Mouse (Mus musculus): ENCODE measurements around the gene Chrm4. TPM values are rescaled to one million over a fixed set of nuclear protein-coding genes. Genes with fewer than 3 reads are reported as not detected.

Chrm4 gene
- 0.31 and 0.72 TPM in 2 replicates for polyA plus RNA-seq (2016; fragmentation: Nextera tagmentation; extraction: Ambion mirVana)

DNA sequence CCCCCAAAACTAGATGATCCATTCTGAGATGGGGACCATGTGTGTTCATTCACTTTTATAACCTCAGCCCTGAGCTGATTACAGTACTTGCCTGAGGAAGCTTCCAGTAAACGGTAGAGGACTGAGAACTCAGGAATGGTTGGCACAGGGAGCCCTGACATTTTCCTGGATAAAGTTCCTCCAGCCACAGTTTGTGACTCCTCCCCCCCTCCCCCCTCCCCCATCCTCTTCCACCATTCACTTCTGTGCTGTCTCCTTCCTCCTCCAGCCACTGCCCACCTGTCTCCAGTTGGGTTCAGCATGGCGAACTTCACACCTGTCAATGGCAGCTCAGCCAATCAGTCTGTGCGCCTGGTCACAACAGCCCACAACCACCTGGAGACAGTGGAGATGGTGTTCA lies at the start of gene Chrm4:
TSS of gene Chrm4 (plus strand) at position 301 of the 400 bp plus-strand sequence.
- no peak within 1 kb of the TSS for H3K4me3 ChIP-seq (replicated peaks)
- H3K27ac ChIP-seq = no peak within 1 kb of the TSS
- peaks cover 10% of the 10 kb centered on the region; the same call in 1 of the 2 replicates for H3K36me3 ChIP-seq (replicated peaks)
- no peak within 1 kb of the TSS for H3K4me2 ChIP-seq
- H3K4me1 ChIP-seq = peaks cover 54% of the 10 kb centered on the region
- WGBS = 83% methylated on average over 3 of the region's 3 CpGs
- no peak within 1 kb of the TSS for H3K9ac ChIP-seq
- no peaks in the 10 kb centered on the region for H3K9me3 ChIP-seq
- peaks cover 54% of the 10 kb centered on the region for H3K27me3 ChIP-seq
- ATAC-seq (ENCODE audit: low FRiP score) = no peak

DNA sequence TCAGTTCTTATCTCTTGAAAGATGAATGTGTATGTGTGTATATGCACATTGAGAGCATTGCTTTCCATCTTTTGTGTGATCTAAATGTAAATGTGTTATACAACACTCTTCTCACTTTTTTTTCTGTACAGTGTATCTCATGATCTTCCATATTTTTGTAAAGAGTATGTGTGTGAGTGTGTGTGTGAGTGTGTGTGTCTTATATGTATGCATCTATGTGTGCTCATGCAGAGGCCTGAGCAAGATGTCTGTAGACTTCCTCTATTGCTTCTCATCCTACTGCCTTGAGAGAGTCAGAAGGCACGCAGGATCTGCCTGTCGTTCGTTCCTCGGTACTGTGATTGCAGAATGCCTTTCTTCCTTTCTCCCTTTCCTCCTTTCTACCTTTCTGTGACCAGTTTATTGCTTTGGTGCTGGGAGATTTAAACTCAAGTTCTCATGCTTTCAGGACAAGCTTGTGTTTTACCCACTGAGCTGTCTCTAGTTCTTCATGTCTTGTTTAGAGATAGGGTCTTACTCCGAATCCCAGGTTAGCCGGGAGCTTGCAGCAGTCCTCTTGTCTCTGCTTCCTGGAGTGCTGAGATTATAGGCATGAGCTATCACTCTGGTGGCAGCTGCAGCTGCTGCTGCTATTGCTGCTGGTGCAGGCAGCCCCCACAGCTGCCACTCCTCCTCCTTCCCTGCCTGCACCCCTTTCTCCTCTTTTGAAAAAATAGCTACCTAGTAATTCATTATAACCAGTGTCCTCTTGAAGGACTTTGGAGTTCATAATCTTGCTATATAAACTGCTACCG lies 48.5 kb upstream of the Chrm4 start:
- no peak for ATAC-seq (ENCODE audit: low FRiP score)
- Histone ChIP-seq H3K27ac (peak overlapping the region; percentile 70), H3K36me3 (replicated peaks) (peaks cover 11% of the 10 kb centered on the region), H3K4me2 (no peak overlapping the region), H3K9ac (no peak overlapping the region), H3K4me3 (replicated peaks) (no peak overlapping the region), H3K4me1 (peaks cover 9% of the 10 kb centered on the region; the same call in 1 of the 2 replicates), H3K9me3 (no peaks in the 10 kb centered on the region), H3K27me3 (no peaks in the 10 kb centered on the region)
- 76% methylated on average over 7 of the region's 7 CpGs for WGBS

DNA sequence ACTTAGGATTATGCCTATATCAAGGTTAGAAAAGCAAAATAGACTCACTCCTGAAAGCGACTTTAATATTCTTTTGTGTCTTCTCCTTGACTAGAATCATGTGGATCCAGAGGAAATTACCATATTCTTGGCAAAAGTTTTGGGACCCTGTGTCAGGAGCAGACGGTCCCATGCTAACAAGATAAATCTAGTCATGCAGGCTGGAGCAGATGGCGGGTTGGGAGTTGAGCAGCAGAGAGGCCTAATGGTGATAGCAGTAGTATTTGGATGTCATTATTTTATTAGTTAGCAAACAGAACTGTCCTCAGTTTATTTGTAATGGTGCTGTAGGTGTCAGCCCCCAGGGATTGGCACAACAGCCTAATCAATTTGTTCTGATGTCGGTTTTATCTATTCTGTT lies 43.1 kb upstream of the Chrm4 start:
- no peak overlapping the region for H3K9ac ChIP-seq
- no peaks in the 10 kb centered on the region for H3K27me3 ChIP-seq
- no peak overlapping the region for H3K4me2 ChIP-seq
- H3K27ac ChIP-seq = no peak overlapping the region
- H3K4me1 ChIP-seq = peaks cover 3% of the 10 kb centered on the region; the same call in 1 of the 2 replicates
- 85% methylated on average over 4 of the region's 4 CpGs for WGBS
- no peak overlapping the region for H3K4me3 ChIP-seq (replicated peaks)
- no peaks in the 10 kb centered on the region for H3K9me3 ChIP-seq
- peaks cover 14% of the 10 kb centered on the region for H3K36me3 ChIP-seq (replicated peaks)
- ATAC-seq (ENCODE audit: low FRiP score) = no peak

DNA sequence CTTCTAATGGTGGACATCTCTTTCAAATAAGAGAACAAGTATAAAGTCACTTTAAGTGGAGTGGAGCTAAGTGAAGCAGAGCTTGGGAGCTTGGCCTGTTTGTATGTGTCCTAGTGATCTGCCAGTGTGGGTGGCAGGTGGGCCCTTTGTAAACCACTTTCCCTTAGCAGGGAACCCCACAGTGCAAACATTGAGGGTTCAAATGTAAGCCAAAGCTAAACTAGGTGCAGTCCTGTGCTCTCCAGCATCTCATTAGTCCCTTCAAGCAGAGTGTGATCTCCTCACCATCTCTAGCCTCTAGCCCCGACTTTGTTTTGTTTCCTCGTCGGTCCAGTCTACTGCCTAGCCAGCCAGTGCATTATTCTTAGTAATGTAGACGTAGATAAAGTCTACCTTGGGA lies 42.4 kb upstream of the Chrm4 start:
- WGBS = 78% methylated on average over 4 of the region's 4 CpGs
- H3K36me3 ChIP-seq (replicated peaks) = peaks cover 14% of the 10 kb centered on the region
- H3K4me1 ChIP-seq = no peaks in the 10 kb centered on the region
- no peak for ATAC-seq (ENCODE audit: low FRiP score)
- no peaks in the 10 kb centered on the region for H3K27me3 ChIP-seq
- no peak overlapping the region for H3K27ac ChIP-seq
- H3K9ac ChIP-seq = no peak overlapping the region
- no peak overlapping the region for H3K4me3 ChIP-seq (replicated peaks)
- H3K4me2 ChIP-seq = no peak overlapping the region
- H3K9me3 ChIP-seq = no peaks in the 10 kb centered on the region

DNA sequence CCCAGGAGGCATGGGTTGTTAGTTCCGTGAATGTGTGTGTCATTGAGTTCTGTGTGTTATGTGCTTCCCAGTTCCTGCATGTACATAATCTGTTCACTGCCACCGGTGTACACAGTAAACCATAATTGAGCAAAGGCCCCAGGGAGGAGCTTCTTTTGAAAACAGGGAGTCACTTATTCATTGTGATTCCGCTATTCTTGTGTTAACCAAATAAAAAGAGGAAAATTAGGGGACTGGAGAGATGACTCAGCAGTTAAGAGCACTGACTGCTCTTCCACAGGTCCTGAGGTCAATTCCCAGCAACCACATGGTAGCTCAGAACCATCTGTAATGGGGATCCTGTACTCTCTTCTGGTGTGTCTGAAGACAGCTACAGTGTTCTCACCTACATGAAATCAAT lies 32.3 kb upstream of the Chrm4 start:
- no peaks in the 10 kb centered on the region for H3K9me3 ChIP-seq
- H3K36me3 ChIP-seq (replicated peaks) = peaks cover 4% of the 10 kb centered on the region; the same call in 1 of the 2 replicates
- no peak for ATAC-seq (ENCODE audit: low FRiP score)
- WGBS = 88% methylated on average over 3 of the region's 3 CpGs
- no peaks in the 10 kb centered on the region for H3K4me1 ChIP-seq
- H3K27me3 ChIP-seq = no peaks in the 10 kb centered on the region
- H3K4me2 ChIP-seq = no peak overlapping the region
- H3K9ac ChIP-seq = no peak overlapping the region
- no peak overlapping the region for H3K27ac ChIP-seq
- no peak overlapping the region for H3K4me3 ChIP-seq (replicated peaks)

DNA sequence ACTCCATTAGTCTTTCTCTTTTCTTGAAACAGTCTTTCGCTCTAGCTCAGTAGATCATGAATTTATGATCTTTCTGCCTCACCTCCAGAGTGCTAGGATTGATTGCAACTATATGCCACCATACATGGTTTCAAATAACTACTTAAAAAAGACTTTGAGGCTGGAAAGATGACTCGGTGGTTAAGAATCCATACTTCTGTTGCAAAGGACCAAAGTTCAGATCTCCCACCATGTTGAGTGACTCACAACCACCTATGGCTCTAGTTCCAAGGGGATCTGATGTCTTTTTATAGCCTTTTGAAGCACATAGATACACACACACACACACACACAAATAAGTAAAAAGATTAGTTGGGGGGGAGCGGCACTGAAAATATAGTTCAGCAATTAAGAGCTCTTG lies 31.6 kb upstream of the Chrm4 start:
- peaks cover 5% of the 10 kb centered on the region; the same call in 1 of the 2 replicates for H3K36me3 ChIP-seq (replicated peaks)
- WGBS = 94% methylated on average over 3 of the region's 3 CpGs

DNA sequence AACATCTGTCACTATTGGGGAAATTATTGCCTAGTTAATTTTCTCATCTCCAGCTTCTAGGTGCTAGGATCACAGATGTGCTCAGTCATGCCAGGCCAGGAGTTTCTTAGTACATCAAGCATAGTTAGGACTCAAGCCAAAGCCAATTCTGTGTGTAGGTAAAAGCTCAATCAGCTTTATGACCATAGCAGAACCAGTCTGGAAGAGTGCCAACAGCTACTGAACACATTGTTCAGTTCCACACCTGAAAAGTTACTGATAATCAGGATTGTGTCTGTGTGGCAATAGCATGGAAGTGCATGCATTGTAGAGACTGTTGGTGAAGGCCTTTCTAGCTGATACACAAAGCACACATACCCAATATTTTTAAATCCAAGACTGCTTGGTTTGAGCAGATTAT lies 29.1 kb upstream of the Chrm4 start:
- H3K9ac ChIP-seq = no peak overlapping the region
- peaks cover 12% of the 10 kb centered on the region; the same call in 1 of the 2 replicates for H3K36me3 ChIP-seq (replicated peaks)
- no peak overlapping the region for H3K27ac ChIP-seq
- no peaks in the 10 kb centered on the region for H3K27me3 ChIP-seq
- no peaks in the 10 kb centered on the region for H3K4me1 ChIP-seq
- no peak overlapping the region for H3K4me2 ChIP-seq
- no peak overlapping the region for H3K4me3 ChIP-seq (replicated peaks)
- no peak for ATAC-seq (ENCODE audit: low FRiP score)
- no peaks in the 10 kb centered on the region for H3K9me3 ChIP-seq

More for the DNA sequence above, 31.6 kb upstream of the Chrm4 start:
- no peak overlapping the region for H3K9ac ChIP-seq
- no peaks in the 10 kb centered on the region for H3K27me3 ChIP-seq
- H3K4me3 ChIP-seq (replicated peaks) = no peak overlapping the region
- no peak overlapping the region for H3K4me2 ChIP-seq
- no peaks in the 10 kb centered on the region for H3K4me1 ChIP-seq
- no peak for ATAC-seq (ENCODE audit: low FRiP score)
- no peak overlapping the region for H3K27ac ChIP-seq
- H3K9me3 ChIP-seq = no peaks in the 10 kb centered on the region

DNA sequence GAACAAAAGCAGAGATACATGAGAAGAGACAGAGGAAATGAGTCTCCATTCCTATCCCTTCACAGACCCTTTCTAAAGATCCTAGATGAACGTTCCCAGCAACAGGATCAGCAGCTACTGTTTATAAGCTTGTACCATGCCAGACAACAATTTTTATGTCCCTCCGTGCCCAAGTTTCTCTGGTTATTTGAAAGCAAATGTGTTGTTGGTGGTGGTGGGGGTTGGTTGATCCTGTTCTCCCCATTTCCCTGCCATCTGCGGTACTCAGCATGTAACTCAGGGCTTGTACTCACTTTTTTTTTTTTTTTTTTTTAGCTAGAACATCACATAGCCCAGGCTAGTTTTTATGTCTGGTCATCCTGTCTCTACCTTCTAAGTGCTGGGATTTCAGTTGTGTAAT lies 27.9 kb upstream of the Chrm4 start:
- no peak for ATAC-seq (ENCODE audit: low FRiP score)
- peaks cover 12% of the 10 kb centered on the region; the same call in 1 of the 2 replicates for H3K36me3 ChIP-seq (replicated peaks)
- no peaks in the 10 kb centered on the region for H3K4me1 ChIP-seq
- no peak overlapping the region for H3K9ac ChIP-seq
- H3K4me2 ChIP-seq = no peak overlapping the region
- no peaks in the 10 kb centered on the region for H3K27me3 ChIP-seq
- 92% methylated on average over 3 of the region's 3 CpGs for WGBS
- H3K9me3 ChIP-seq = no peaks in the 10 kb centered on the region
- no peak overlapping the region for H3K27ac ChIP-seq
- no peak overlapping the region for H3K4me3 ChIP-seq (replicated peaks)

DNA sequence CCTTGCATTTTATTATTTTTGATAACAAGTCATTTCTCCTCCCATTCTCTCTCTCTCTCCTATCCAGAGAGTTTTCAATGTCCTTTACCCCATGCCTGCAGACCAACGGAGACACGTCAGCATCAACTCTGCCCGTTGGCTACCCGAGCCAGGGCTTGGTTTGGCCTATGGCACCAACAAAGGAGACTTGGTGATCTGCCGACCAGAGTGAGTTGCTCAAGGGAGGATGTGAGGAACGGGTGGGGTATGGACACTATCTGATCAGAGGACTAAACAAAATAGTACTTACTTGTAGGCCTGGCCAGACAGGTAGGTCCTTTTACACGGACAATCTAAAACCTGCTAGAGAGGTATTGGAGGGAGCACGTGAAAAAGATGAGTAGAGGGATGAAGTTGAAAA lies 26.6 kb upstream of the Chrm4 start:
- Histone ChIP-seq H3K4me3 (replicated peaks) (no peak overlapping the region), H3K27ac (no peak overlapping the region), H3K36me3 (replicated peaks) (peaks cover 12% of the 10 kb centered on the region; the same call in 1 of the 2 replicates), H3K9me3 (no peaks in the 10 kb centered on the region), H3K9ac (no peak overlapping the region), H3K27me3 (no peaks in the 10 kb centered on the region), H3K4me2 (no peak overlapping the region), H3K4me1 (peaks cover 9% of the 10 kb centered on the region)
- WGBS = 93% methylated on average over 8 of the region's 8 CpGs
- ATAC-seq (ENCODE audit: low FRiP score) = no peak

DNA sequence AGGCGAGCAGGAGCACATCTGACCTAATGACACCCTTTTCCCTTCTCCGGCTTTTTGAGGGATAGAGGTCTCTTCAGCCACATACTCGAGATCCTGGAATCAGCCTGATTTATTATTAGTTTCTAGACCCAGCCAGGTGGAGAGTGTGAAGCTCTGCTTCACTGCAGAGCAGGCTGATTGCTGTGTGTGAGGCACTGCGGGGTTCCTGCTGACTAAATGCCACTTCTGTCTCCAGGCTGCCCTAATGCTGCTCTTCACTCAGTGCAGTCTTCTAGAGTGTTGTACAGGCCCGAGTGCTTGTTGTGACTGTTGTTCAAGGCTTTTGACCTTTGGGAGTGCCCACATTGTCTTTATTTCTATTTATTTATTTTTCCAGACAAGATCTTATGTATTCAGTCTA lies 24.7 kb upstream of the Chrm4 start:
- peaks cover 16% of the 10 kb centered on the region; the same call in 1 of the 2 replicates for H3K36me3 ChIP-seq (replicated peaks)
- 70% methylated on average over 5 of the region's 5 CpGs for WGBS
- H3K27ac ChIP-seq = no peak overlapping the region

DNA sequence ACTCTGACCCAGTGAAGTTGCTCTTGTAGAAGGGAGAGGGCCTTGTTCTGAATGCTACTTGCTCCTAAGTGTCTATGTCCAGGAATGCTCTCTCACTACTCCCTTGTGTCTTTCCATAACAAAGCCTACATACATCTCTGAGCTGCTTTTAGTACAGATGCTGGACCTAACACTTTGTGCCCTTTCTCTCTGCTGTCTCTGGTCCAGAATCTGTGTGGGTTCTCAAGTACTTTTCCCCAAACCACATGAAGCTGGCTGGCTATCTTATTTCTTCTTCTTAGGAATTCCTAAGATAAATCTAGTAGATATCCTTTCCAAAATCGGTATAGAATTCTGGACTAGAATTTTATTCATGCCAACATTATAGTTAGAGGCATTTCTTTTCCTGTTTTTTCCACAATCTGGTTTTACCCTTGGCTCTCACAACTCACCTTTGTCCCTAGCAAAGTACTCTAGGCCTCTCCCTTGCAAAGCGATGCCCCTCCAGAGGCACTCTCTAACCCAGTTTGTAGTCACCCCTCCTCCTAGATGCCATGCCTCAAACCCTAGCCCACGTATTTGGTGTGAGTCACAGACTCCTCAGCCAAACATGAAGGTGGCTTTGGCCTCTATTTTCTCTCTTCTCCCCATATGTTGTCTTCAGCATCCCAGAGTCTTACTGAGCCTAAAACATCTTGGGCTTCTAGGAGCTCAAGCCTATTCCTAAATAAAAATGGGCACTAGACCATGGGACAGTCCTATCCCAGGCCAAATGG lies 23.7 kb upstream of the Chrm4 start:
- no peak overlapping the region for H3K4me3 ChIP-seq (replicated peaks)
- WGBS = 93% methylated on average over 3 of the region's 3 CpGs
- H3K9me3 ChIP-seq = no peaks in the 10 kb centered on the region
- H3K4me2 ChIP-seq = no peak overlapping the region
- H3K36me3 ChIP-seq (replicated peaks) = peaks cover 16% of the 10 kb centered on the region; the same call in 1 of the 2 replicates
- peaks cover 9% of the 10 kb centered on the region for H3K4me1 ChIP-seq
- H3K27ac ChIP-seq = no peak overlapping the region
- no peak overlapping the region for H3K9ac ChIP-seq
- no peaks in the 10 kb centered on the region for H3K27me3 ChIP-seq
- no peak for ATAC-seq (ENCODE audit: low FRiP score)

More for the DNA sequence above, 24.7 kb upstream of the Chrm4 start:
- peaks cover 9% of the 10 kb centered on the region for H3K4me1 ChIP-seq
- no peaks in the 10 kb centered on the region for H3K27me3 ChIP-seq
- no peak overlapping the region for H3K9ac ChIP-seq
- no peak overlapping the region for H3K4me2 ChIP-seq
- no peaks in the 10 kb centered on the region for H3K9me3 ChIP-seq
- no peak for ATAC-seq (ENCODE audit: low FRiP score)
- no peak overlapping the region for H3K4me3 ChIP-seq (replicated peaks)

DNA sequence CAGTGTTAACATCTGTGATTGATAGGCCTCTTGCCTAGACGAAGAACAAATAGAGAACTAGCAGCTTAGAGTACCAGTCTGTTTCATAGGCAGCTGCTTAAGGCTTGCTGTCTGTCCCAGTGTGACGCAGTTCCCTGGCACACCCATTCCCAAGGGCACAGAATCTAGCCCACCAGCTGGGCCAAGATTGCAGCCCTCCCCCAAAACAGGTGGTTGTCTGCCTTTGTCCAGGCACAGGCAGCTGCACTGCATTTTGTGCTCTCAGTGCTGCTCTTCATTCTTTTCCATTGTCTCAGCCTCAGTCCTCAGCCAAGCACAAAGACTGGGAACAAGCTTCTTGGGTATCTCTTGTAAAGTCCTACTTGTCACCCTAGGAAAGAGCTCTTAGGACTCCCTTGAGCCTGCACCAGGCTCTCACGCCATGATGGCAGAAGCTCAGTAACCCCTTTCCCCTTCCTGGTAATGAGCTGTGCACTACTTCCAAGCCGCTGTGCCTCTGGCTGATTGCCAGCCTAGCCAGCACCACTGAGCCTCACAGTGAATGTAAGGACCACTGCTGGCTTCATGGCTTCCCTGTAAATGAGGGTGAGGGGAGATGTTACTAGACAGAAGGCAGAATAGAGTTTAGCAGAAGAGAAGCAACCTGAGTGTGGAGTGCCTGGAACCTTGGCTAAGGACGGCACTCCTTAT lies 22.3 kb upstream of the Chrm4 start:
- Histone ChIP-seq H3K27me3 (no peaks in the 10 kb centered on the region), H3K36me3 (replicated peaks) (peaks cover 19% of the 10 kb centered on the region), H3K9ac (no peak overlapping the region), H3K4me3 (replicated peaks) (no peak overlapping the region), H3K4me1 (peaks cover 9% of the 10 kb centered on the region), H3K4me2 (no peak overlapping the region), H3K27ac (peak overlapping the region; percentile 54), H3K9me3 (no peaks in the 10 kb centered on the region)
- WGBS = 56% methylated on average over 5 of the region's 5 CpGs
- ATAC-seq (ENCODE audit: low FRiP score) = peak; percentile 46; the same call in 1 of the 2 replicates

All from forebrain, embryonic 12.5 days (tissue).